Mouse (Mus musculus) lung, embryonic 15.5 days (tissue): ENCODE data around the gene Pgap3. TPM values are rescaled to one million over a fixed set of nuclear protein-coding genes. Genes with fewer than 3 reads are reported as not detected.

Experiments
- ATAC-seq: fragments of 200-750 bp; cut with Nextera tagmentation; 2 replicates; pipeline ENCODE4 v1.8.0; 2017; ENCODE audit warnings: moderate number of reproducible peaks, borderline replicate concordance; ENCODE audit not compliant: low FRiP score, low TSS enrichment; ENCODE audit errors: extremely low read depth
- H3K27ac ChIP-seq: fragments of 300-500 bp; sonication (generic); 2 replicates; pipeline ENCODE4 v1.5.1; 2015; ENCODE audit warnings: moderate library complexity, mild to moderate bottlenecking, inconsistent platforms
- H3K27me3 ChIP-seq: fragments of 300-500 bp; sonication (generic); 2 replicates; pipeline ENCODE4 v1.6.1; 2015; ENCODE audit warnings: inconsistent platforms
- H3K36me3 ChIP-seq: fragments of 300-500 bp; sonication (generic); 2 replicates; pipeline ENCODE4 v1.6.1; 2015; ENCODE audit warnings: inconsistent platforms
- H3K4me1 ChIP-seq: fragments of 300-500 bp; sonication (generic); 2 replicates; pipeline ENCODE4 v1.6.1; 2015; ENCODE audit warnings: inconsistent platforms
- H3K4me2 ChIP-seq: fragments of 300-500 bp; sonication (generic); 2 replicates; pipeline ENCODE4 v1.6.1; 2015; ENCODE audit warnings: inconsistent platforms, mild to moderate bottlenecking, moderate library complexity
- H3K4me3 ChIP-seq: fragments of 300-500 bp; sonication (generic); 2 replicates; pipeline ENCODE4 v1.5.1; 2015; ENCODE audit warnings: mild to moderate bottlenecking, inconsistent platforms
- H3K9ac ChIP-seq: fragments of 300-500 bp; sonication (generic); 2 replicates; pipeline ENCODE4 v1.6.1; 2015; ENCODE audit warnings: inconsistent platforms
- H3K9me3 ChIP-seq: fragments of 300-500 bp; sonication (generic); 2 replicates; pipeline ENCODE4 v1.6.1; 2016; ENCODE audit warnings: inconsistent platforms
- WGBS: fragments of 180-500 bp; shearing (Covaris S2); methylation state at CpG from one replicate; pipeline ENCODE4 v1.1.7; 2015; 5-methylcytosine and 5-hydroxymethylcytosine counted together
- polyA plus RNA-seq: library from polyadenylated mRNA; unstranded; fragments of >200 nt; fragmentation: Nextera tagmentation; extraction: Ambion mirVana; gene quantifications from 2 replicates; pipeline ENCODE4 v1.2.1, GENCODE M21; 2015

Pgap3 gene
- polyA plus RNA-seq, 1 experiment from 2014 or later = 14.7 TPM

DNA sequence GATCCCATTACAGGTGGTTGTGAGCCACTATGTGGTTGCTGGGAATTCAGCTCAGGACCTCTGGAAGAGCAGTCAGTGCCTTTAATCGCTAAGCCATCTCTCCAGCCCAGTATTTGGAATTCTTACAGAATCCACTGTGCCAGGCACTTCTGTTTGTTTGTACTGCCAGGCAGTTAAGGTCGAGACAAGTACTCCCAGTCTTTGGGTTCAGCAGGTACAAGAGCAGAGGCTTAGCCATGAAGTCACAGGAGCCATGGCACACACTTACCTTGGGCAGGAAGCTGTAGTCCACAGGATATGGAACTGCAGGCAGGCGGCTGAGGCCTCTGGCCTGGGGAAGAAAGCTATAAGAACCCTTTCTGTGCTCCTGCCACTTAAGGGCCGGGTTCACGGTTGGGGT lies 36.5 kb downstream of the Pgap3 start:
- no peak overlapping the region for H3K4me3 ChIP-seq
- no peak overlapping the region for H3K9ac ChIP-seq
- ATAC-seq = no peak
- no peak overlapping the region for H3K4me2 ChIP-seq
- peak overlapping the region; percentile 85 for H3K27ac ChIP-seq
- 48% methylated on average over 5 of the region's 5 CpGs for WGBS
- H3K9me3 ChIP-seq = no peaks in the 10 kb centered on the region
- no peaks in the 10 kb centered on the region for H3K27me3 ChIP-seq
- no peaks in the 10 kb centered on the region for H3K36me3 ChIP-seq
- peaks cover 39% of the 10 kb centered on the region for H3K4me1 ChIP-seq

DNA sequence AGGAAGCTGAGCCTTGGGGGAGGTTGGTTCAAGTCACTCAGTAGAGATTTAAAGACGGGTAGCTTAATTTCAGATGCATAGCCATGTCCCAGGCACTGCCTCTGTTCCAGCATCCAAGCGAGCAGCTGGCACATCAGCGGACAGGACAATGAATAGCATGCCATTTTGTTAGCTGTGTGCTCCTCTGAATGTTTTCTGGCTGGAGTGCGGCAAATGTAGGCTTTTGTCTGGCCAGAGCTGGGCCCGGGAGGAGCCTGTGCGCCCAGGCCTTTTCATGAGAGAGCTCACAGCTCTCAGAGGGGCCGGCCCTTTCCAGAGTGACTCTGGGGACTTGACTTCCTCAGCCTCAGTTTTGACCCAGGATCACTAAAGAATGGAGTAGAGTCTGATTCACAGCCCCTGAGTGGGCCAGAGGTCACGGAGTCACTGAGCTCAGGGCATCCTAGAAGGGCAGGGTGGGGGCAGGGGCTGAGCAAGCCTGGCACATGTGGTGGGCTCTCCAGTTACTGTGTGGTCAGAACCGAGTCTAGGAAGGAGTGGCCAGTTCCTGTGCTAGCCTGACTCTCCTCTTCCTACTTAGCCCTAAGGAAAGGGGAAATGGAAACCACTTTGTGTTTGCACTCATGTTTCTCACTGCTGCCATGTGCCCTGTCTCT lies 39.3 kb downstream of the Pgap3 start:
- H3K9ac ChIP-seq = no peak overlapping the region
- H3K9me3 ChIP-seq = no peaks in the 10 kb centered on the region
- no peak for ATAC-seq
- H3K36me3 ChIP-seq = no peaks in the 10 kb centered on the region
- H3K27me3 ChIP-seq = no peaks in the 10 kb centered on the region
- H3K4me1 ChIP-seq = peaks cover 59% of the 10 kb centered on the region
- 0 out of 2 replicates have a peak overlapping the region, but pooled peaks have one; percentile 33 for H3K27ac ChIP-seq
- H3K4me3 ChIP-seq = no peak overlapping the region
- WGBS = 71% methylated on average over 9 of the region's 9 CpGs
- no peak overlapping the region; the same call in 1 of the 2 replicates for H3K4me2 ChIP-seq

DNA sequence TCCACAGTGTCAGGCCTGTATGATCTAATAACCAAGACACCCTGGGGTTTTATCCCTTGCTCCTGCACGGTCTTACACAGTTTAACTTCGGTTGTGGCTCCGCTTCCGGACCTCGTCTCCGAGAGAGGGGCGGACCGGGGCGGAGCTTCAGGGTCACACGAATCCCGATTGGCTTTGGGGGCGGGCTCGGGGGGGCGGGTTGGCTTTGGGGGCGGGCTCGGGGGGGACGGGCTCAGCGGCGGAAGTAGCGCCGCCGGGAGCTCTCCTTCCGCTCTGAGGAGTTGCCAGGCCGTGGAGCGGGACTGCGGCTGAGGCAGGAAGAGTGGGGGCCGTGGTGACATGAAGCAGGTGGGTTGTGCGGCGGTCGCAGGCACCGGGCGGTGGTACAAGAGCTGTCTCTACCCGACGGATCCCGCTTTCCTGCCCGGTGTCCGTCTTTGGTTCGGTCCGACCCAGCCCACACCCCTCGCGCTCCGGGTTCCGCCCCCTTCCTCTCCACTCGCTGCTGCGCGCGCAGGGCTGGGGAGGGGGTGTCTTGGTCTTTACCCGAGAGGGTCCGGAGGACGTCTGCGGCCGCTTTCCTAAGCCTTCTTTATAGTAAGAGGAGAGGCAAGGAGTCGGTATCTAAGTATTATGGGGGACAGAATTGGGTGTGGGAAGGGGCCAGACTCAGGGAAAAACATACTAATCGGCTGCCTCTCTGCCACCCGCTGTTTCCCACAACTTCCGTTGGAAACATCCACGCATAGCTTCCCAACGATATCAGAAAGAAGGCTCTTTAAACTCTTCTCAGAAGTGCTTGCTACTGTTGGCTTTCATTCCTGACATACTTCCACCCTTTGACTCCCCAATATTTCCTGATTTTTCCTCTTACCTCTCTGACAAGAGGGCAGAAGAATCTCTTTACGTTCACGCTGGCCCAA lies 41.9 kb downstream of the Pgap3 start, which contains the start of gene Stard3:
TSS of gene Stard3 (plus strand) at position 208 of the 923 bp plus-strand sequence.
- H3K4me2 ChIP-seq = peak within 1 kb of the TSS; percentile 76
- peak; percentile 90 for ATAC-seq
- peak within 1 kb of the TSS; percentile 84 for H3K4me3 ChIP-seq
- peak within 1 kb of the TSS; percentile 66 for H3K9ac ChIP-seq
- WGBS = under 1% methylated on average over 60 of the region's 60 CpGs
- H3K9me3 ChIP-seq = no peaks in the 10 kb centered on the region
- H3K27me3 ChIP-seq = peaks cover 12% of the 10 kb centered on the region; the same call in 1 of the 2 replicates
- H3K4me1 ChIP-seq = peaks cover 64% of the 10 kb centered on the region
- H3K36me3 ChIP-seq = no peaks in the 10 kb centered on the region
- H3K27ac ChIP-seq = peak within 1 kb of the TSS; percentile 96

DNA sequence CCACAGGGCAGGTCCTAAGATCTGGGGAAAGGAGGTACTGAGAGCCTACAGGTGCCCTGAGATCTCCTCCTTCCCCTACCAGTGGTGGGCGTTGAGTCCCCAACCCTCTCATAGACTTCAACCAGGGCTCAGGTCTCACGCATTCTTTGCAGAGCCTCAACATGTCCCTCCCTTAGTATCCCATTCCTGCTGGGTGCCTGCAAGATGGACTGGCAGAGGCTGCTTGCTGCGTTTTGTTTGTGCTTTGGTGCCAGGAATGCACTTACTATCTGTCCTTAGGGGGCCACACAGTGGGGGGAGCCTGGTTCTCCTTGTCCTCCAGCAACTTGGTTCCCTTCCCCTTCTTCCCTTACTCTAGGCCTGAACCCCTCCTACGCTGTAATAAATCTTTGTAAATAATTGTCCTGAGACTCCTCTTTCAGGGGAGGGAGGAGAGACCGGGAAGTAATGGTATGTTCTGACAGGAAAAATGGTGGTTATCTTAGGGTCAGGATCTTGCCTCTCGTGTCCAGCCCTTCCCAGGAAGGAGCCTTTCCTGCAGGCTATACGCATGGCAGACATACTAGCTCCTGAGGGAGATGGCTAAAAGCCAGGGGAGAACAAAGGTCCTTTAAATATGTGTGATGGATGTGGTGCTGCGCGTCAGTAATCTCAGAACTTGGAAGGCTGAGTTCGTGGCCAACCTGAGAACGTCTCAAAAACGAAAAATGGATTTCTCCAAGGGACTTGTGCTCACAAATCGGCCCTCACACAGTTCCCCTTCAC lies 42.7 kb downstream of the Pgap3 start:
- H3K27me3 ChIP-seq = peaks cover 20% of the 10 kb centered on the region; the same call in 1 of the 2 replicates
- 8% methylated on average over 13 of the region's 13 CpGs for WGBS
- H3K4me1 ChIP-seq = peaks cover 56% of the 10 kb centered on the region

DNA sequence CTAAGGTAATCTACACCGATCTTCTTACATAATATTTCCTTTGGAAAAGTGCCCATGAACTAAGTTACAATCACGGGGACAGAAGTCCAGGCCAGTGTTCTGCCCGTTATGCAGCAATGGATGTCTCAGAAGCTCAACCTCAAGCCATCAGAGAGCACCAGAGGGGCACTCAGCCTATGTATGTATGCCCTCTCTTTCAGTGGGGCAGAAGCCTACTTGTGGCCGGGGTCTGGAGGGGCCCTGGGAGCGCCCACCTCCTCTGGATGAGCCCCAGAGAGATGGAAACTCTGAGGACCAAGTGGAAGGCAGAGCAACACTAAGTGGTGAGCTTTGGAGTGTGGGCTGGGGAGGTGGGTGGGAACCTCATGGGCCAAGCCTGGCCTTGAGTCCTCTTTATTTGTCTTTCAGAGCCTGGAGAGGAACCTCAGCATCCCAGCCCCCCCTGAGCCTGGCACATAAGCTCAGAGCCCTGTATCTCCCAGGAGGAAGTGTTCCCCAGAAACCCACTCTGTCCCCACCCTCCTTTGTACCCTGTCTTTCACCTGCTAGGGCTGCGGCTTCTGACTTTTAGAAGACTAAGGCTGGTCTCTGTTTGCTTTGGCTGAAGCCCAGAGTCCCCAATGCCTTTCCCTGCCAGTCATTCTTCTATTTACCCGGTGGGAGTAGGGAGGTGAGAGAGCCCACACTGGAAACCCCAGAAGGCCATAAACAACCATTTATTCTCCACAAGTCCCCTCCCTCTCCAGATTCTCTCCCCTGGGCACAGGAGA lies 43.5 kb downstream of the Pgap3 start:
- 50% methylated on average over 7 of the region's 7 CpGs for WGBS
- Histone ChIP-seq H3K9me3 (no peaks in the 10 kb centered on the region), H3K27ac (peak overlapping the region; percentile 96), H3K36me3 (no peaks in the 10 kb centered on the region), H3K4me3 (no peak overlapping the region), H3K4me1 (peaks cover 52% of the 10 kb centered on the region), H3K4me2 (peak overlapping the region; percentile 76), H3K9ac (peak overlapping the region; percentile 34; the same call in 1 of the 2 replicates), H3K27me3 (peaks cover 27% of the 10 kb centered on the region; the same call in 1 of the 2 replicates)
- ATAC-seq = peak; percentile 14; the same call in 1 of the 2 replicates

More for the DNA sequence above, 42.7 kb downstream of the Pgap3 start:
- Histone ChIP-seq H3K9ac (peak overlapping the region; percentile 34), H3K4me3 (peak overlapping the region; percentile 84), H3K36me3 (no peaks in the 10 kb centered on the region), H3K9me3 (no peaks in the 10 kb centered on the region), H3K27ac (peak overlapping the region; percentile 96), H3K4me2 (peak overlapping the region; percentile 76)
- no peak for ATAC-seq

DNA sequence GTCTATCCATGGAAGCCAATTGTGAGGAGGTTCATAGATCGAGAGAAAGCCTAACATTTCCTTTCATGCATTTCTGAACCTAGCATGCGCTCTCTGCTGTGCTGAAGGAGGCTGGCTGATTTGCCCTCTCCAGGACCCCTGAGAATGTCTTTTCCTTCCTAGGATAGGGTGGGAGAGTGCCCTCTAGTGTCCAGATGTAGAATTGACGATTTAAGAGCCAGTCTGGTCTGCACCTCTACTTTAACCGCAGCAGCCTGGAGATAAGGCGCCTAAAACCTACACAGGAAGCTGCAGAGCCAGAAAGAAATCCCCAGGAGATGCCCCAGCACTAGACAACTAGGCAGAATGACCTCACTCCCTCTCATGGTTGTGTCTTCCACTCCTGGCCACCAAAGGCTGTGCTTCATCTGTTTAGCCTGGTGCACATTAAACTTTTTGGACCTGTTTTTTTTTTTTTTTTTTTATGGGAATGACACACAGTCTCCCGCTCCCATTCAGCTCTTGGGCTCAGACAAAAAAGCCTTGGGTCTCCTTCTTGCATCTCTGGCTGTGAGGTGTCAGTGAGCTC lies 44.5 kb downstream of the Pgap3 start:
- no peak for ATAC-seq
- no peak overlapping the region for H3K4me2 ChIP-seq
- peaks cover 36% of the 10 kb centered on the region for H3K27me3 ChIP-seq
- H3K9me3 ChIP-seq = no peaks in the 10 kb centered on the region
- H3K27ac ChIP-seq = 0 out of 2 replicates have a peak overlapping the region, but pooled peaks have one; percentile 15
- H3K36me3 ChIP-seq = no peaks in the 10 kb centered on the region
- peaks cover 47% of the 10 kb centered on the region for H3K4me1 ChIP-seq
- no peak overlapping the region for H3K4me3 ChIP-seq
- WGBS = 5% methylated on average over 6 of the region's 6 CpGs
- H3K9ac ChIP-seq = no peak overlapping the region

DNA sequence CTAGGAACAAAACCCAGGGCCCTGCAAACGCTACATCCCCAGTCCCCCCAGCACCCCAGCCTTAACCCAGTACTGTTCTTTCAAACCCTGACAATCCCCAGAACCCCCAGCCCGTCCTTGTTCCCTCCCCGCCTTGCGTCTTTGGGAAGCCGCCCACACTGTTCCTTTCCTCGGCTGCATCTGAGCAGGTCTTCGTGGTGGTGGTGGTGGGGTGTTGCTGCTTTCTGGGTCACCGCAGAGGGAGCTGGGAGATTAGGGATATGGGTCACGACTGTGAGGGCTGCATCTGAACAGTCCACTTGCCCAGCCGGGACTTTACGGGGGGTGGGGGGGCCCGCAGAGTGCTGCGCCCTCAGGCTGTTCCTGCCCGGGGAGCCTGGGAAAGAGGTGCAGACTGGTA lies 45.8 kb downstream of the Pgap3 start:
- Histone ChIP-seq H3K4me1 (peaks cover 42% of the 10 kb centered on the region), H3K36me3 (no peaks in the 10 kb centered on the region), H3K27me3 (peaks cover 50% of the 10 kb centered on the region), H3K9ac (no peak overlapping the region), H3K4me3 (no peak overlapping the region), H3K27ac (no peak overlapping the region), H3K9me3 (no peaks in the 10 kb centered on the region), H3K4me2 (no peak overlapping the region)
- 60% methylated on average over 14 of the region's 14 CpGs for WGBS
- ATAC-seq = no peak

DNA sequence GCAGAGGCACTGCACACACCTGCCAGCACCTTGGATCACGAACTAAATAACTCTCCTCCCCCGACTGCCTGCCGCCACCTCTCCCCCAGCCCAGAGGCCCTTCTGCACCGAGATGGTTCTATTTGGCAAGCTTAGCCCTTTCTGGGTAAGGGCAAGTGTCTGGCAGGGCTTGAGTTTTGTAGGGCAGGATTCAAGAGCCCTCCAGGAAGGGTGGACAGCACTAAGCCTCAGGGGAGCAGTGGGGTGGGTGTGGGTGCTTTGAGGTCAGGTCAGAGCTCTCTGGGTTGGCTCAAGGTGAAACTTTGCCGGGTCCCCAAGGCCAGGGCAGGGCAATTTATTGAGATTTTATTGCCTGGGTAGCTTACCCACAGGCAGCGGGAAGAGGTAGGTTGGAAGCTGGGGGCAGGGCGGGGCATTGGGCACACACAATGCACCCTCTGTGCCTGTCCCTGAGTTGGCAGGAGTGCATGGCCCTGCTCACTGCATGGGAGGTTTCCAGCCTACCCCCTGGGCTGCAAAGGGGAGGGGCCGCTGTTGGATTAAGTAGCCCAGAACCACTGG lies 46.6 kb downstream of the Pgap3 start:
- peak overlapping the region; percentile 8; the same call in 1 of the 2 replicates for H3K27ac ChIP-seq
- peaks cover 57% of the 10 kb centered on the region for H3K27me3 ChIP-seq
- H3K4me2 ChIP-seq = no peak overlapping the region
- H3K4me1 ChIP-seq = peaks cover 40% of the 10 kb centered on the region
- WGBS = 28% methylated on average over 8 of the region's 8 CpGs
- ATAC-seq = no peak
- no peak overlapping the region for H3K4me3 ChIP-seq
- no peaks in the 10 kb centered on the region for H3K9me3 ChIP-seq
- H3K9ac ChIP-seq = no peak overlapping the region
- H3K36me3 ChIP-seq = no peaks in the 10 kb centered on the region

DNA sequence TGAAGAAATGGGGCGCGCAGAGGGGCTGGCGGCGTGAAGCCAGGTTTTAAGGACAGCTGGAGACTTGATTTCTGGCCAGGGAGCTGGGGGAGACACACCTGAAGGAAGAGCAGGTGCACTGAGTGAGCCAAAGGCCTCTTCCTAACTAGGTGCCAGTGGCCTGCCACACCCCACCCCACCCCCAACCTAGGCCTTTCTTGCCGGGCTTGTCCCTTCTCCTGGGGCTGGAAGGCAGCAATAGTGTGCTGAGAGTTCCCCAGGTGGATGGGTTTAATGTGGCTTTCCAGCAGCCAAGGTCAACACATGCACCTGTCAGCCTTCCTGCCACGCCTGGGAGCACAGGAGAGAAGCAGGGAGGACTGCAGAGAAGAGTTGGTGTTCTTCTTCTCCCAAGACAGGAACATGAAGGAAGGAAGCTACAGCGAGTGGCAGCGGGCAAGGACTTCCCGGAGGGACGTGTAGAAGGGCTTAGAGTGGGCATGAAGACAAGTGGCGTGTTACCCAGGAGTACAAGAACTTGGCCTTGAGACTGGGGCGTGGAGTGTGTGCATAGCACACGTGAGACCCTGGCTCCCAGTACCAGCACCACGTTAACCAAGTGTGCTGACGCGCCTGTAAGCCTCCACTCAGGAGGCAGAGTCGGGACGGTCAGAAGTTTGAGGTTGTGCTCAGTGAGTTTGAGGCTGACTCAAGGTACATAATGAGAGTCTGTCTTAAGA lies 47.9 kb downstream of the Pgap3 start:
- peaks cover 70% of the 10 kb centered on the region for H3K27me3 ChIP-seq
- H3K36me3 ChIP-seq = no peaks in the 10 kb centered on the region
- no peak overlapping the region for H3K9ac ChIP-seq
- WGBS = 65% methylated on average over 18 of the region's 18 CpGs
- no peak overlapping the region for H3K4me3 ChIP-seq
- no peak for ATAC-seq
- peaks cover 45% of the 10 kb centered on the region for H3K4me1 ChIP-seq
- no peak overlapping the region for H3K4me2 ChIP-seq
- no peak overlapping the region for H3K27ac ChIP-seq
- H3K9me3 ChIP-seq = no peaks in the 10 kb centered on the region

DNA sequence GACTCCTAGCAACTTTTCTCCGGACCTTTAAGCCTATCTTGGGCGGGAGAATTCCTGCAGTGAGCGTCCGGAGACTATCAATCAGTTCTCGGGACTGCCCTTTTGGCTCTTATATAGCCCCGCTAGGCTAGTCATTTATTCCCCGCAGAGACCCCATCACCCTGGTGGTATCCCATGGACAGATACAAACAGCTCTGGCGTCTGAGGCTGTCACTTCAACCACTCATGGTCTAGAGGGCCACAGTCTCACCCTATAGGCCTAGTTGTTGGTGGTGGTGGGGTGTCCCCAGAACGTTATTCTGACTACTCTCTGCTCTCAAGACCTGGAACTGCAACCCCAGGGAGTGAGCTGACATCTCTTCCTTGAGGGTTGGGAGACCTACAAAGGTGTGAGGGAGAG lies 51.0 kb downstream of the Pgap3 start:
- peaks cover 91% of the 10 kb centered on the region for H3K27me3 ChIP-seq
- no peaks in the 10 kb centered on the region for H3K9me3 ChIP-seq
- no peaks in the 10 kb centered on the region for H3K36me3 ChIP-seq
- WGBS = 7% methylated on average over 9 of the region's 9 CpGs
- H3K4me3 ChIP-seq = peak overlapping the region; percentile 45
- ATAC-seq = no peak
- peak overlapping the region; percentile 91 for H3K4me2 ChIP-seq
- H3K9ac ChIP-seq = no peak overlapping the region
- peaks cover 25% of the 10 kb centered on the region for H3K4me1 ChIP-seq
- no peak overlapping the region for H3K27ac ChIP-seq
